Mouse (Mus musculus) forebrain, embryonic 14.5 days (tissue): ENCODE results near the gene Gm20388. TPM values are rescaled to one million over a fixed set of nuclear protein-coding genes. Genes with fewer than 3 reads are reported as not detected.
A peak's percentile ranks its signal among the peaks of the same experiment; 100 is the strongest.

Experiments used
- ATAC-seq: fragments of 200-750 bp; cut with Nextera tagmentation; 2 replicates; pipeline ENCODE4 v1.8.0; 2017; ENCODE audit warnings: mild to moderate bottlenecking, moderate library complexity
- DNase-seq: peaks from one replicate; pipeline ENCODE4 v3.0.0-alpha.2; 2015; ENCODE audit warnings: low spot score
- H3K27ac ChIP-seq: fragments of 300-500 bp; sonication (generic); 2 replicates; pipeline ENCODE4 v1.5.1; 2014; ENCODE audit warnings: low read depth, mild to moderate bottlenecking, control low read depth, low read length, moderate library complexity
- H3K27me3 ChIP-seq: fragments of 300-500 bp; sonication (generic); replicated peaks from 2 replicates; pipeline ENCODE4 v1.6.1; 2014; ENCODE audit warnings: low read length, control low read depth, mixed read lengths; ENCODE audit not compliant: control insufficient read depth, insufficient read depth
- H3K36me3 ChIP-seq: fragments of 300-500 bp; sonication (generic); 2 replicates; pipeline ENCODE4 v1.6.1; 2014; ENCODE audit warnings: low read length, control low read depth; ENCODE audit not compliant: control insufficient read depth, insufficient read depth
- H3K4me1 ChIP-seq: fragments of 300-500 bp; sonication (generic); 2 replicates; pipeline ENCODE4 v1.6.1; 2014; ENCODE audit warnings: antibody characterized with exemption, low read length, control low read depth; ENCODE audit not compliant: control insufficient read depth, insufficient read depth
- H3K4me2 ChIP-seq: fragments of 300-500 bp; sonication (generic); 2 replicates; pipeline ENCODE4 v1.6.1; 2014; ENCODE audit warnings: mild to moderate bottlenecking, control low read depth, low read length
- H3K4me3 ChIP-seq: fragments of 300-500 bp; sonication (generic); 2 replicates; pipeline ENCODE4 v1.5.1; 2014; ENCODE audit warnings: low read depth, low read length, control low read depth
- H3K9ac ChIP-seq: fragments of 300-500 bp; sonication (generic); 2 replicates; pipeline ENCODE4 v1.6.1; 2014; ENCODE audit warnings: mild to moderate bottlenecking, low read length, control low read depth, moderate library complexity
- H3K9me3 ChIP-seq: fragments of 300-500 bp; sonication (generic); replicated peaks from 2 replicates; pipeline ENCODE4 v1.6.1; 2016; ENCODE audit warnings: low read length, control low read depth, mixed read lengths; ENCODE audit not compliant: control insufficient read depth
- WGBS: fragments of 180-500 bp; shearing (Covaris S2); extraction: QIAGEN DNeasy Blood & Tissue Kit; methylation state at CpG from one replicate; pipeline ENCODE4 v1.1.7; 2014; 5-methylcytosine and 5-hydroxymethylcytosine counted together
- polyA plus RNA-seq: library from polyadenylated mRNA; unstranded; fragments of >200 nt; fragmentation: Nextera tagmentation; extraction: Ambion mirVana; gene quantifications from 2 replicates; pipeline ENCODE4 v1.2.1, GENCODE M21; 2014

Gm20388 gene
- polyA plus RNA-seq, 1 experiment from 2014 or later, result 7.4 TPM

- Histone ChIP-seq H3K4me3 (no peak overlapping the region), H3K4me1 (no peaks in the 10 kb centered on the region), H3K4me2 (no peak overlapping the region), H3K36me3 (no peaks in the 10 kb centered on the region), H3K9ac (no peak overlapping the region), H3K27me3 (no peaks in the 10 kb centered on the region), H3K9me3 (no peaks in the 10 kb centered on the region), H3K27ac (no peak overlapping the region)
- DNase-seq, result no peak
- 25% methylated on average over 1 of the region's 1 CpGs for WGBS
- no peak for ATAC-seq
These were observed 2145.5 kb downstream of the Gm20388 start for GRCm38 (mm10) chr8:122056113-122056512.

DNA sequence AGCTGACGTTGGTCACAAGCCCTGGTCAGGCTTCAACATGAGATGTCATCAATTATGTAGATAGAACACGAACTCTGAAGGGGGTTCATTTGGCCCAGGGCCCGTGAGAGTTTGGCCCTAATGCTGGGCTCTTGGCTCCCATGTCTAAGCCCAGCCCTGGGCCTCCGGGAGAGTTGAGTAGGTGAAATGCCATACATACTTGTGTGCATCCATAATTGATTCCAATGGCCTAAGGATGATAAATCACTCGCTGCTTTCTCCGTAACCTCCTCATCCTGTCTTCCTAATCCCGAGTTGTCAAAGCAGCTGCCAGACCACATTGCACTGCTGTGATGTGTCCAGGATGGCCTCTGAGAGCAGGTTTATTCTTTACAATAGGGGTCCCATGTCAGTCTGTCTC is 2146.2 kb downstream of the Gm20388 start:
- WGBS, result 90% methylated on average over 7 of the region's 7 CpGs
- Histone ChIP-seq H3K4me3 (no peak overlapping the region), H3K4me1 (no peaks in the 10 kb centered on the region), H3K36me3 (no peaks in the 10 kb centered on the region), H3K27ac (no peak overlapping the region), H3K9ac (no peak overlapping the region), H3K4me2 (no peak overlapping the region), H3K27me3 (no peaks in the 10 kb centered on the region), H3K9me3 (no peaks in the 10 kb centered on the region)
- DNase-seq, result no peak
- no peak for ATAC-seq

DNA sequence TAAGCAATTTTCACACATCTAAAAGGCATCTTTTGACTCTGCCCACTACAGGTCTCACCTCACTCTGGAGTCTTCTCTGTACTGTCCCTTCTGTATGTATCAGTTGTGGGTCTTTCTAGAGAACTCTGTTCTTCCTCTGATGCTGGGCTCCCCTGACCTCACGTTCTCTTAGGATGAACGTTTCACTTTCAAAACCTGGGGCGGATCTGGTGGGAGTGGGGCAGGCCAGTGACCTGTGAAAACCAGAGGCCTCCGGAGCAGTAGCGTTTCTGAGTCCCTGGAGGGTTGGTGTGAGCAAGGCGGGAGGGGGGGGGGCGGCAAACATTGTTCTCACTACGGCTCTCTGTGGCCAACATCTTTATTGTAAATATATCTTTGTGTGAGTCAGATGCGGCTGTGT is 2147.9 kb downstream of the Gm20388 start:
- Histone ChIP-seq H3K27me3 (no peaks in the 10 kb centered on the region), H3K9ac (no peak overlapping the region), H3K9me3 (no peaks in the 10 kb centered on the region), H3K36me3 (no peaks in the 10 kb centered on the region), H3K4me3 (no peak overlapping the region), H3K4me1 (no peaks in the 10 kb centered on the region), H3K27ac (no peak overlapping the region), H3K4me2 (no peak overlapping the region)
- no peak for ATAC-seq
- DNase-seq, result no peak
- 65% methylated on average over 9 of the region's 9 CpGs for WGBS

- 73% methylated on average over 8 of the region's 8 CpGs for WGBS
- no peaks in the 10 kb centered on the region for H3K27me3 ChIP-seq
- no peaks in the 10 kb centered on the region for H3K36me3 ChIP-seq
- no peaks in the 10 kb centered on the region for H3K9me3 ChIP-seq
- DNase-seq, result peak; percentile 16
- no peak overlapping the region for H3K9ac ChIP-seq
- no peak for ATAC-seq
- H3K4me1 ChIP-seq, result no peaks in the 10 kb centered on the region
- no peak overlapping the region for H3K27ac ChIP-seq
- H3K4me2 ChIP-seq, result no peak overlapping the region
- H3K4me3 ChIP-seq, result no peak overlapping the region
These were observed 2148.3 kb downstream of the Gm20388 start for GRCm38 (mm10) chr8:122058951-122059350.

DNA sequence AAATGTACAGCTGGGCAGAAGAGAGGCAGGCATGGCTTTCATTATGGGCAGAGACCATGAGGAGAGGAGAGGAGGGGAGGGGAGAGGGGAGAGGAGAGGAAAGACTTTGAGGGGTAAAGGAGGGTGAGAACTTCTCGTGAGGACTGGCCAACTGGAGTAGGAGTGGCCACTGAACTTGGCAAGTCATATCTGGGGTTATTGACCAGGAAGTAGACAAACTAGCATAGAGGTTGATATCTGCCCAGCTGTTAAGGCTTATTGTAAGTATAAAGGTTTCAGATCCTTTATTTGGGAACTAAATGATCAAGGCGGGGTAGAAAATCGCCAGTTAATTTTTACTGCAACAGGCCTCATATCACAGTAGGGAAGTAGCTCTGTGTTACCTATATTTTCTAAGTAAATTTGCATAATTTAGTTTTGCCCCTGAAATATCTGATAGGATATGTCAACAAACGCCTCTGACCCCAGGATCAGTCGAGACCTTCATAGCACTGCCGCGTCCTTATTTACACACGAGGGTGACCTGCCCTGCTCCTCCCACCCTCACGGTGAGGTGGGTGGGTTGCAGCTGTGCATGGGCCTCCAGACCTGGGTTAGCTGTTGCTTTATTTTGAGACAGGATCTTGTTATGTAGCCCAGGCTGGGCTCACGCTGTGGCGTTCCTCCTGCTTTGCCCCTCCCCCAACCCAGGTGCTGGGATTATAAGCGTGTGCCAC is 2152.0 kb downstream of the Gm20388 start:
- H3K4me2 ChIP-seq, result no peak overlapping the region
- no peak overlapping the region for H3K27ac ChIP-seq
- no peaks in the 10 kb centered on the region for H3K36me3 ChIP-seq
- H3K4me3 ChIP-seq, result no peak overlapping the region
- ATAC-seq, result no peak
- no peaks in the 10 kb centered on the region for H3K4me1 ChIP-seq
- no peak for DNase-seq
- no peaks in the 10 kb centered on the region for H3K27me3 ChIP-seq
- WGBS, result 85% methylated on average over 12 of the region's 12 CpGs
- H3K9ac ChIP-seq, result no peak overlapping the region
- no peaks in the 10 kb centered on the region for H3K9me3 ChIP-seq

- no peaks in the 10 kb centered on the region for H3K36me3 ChIP-seq
- H3K4me3 ChIP-seq, result no peak overlapping the region
- DNase-seq (no peak), ATAC-seq (no peak)
- no peak overlapping the region for H3K4me2 ChIP-seq
- no peak overlapping the region for H3K9ac ChIP-seq
- H3K27me3 ChIP-seq, result no peaks in the 10 kb centered on the region
- H3K27ac ChIP-seq, result no peak overlapping the region
- no peaks in the 10 kb centered on the region for H3K9me3 ChIP-seq
- H3K4me1 ChIP-seq, result no peaks in the 10 kb centered on the region
- WGBS, result 81% methylated on average over 7 of the region's 7 CpGs
These were observed 2153.7 kb downstream of the Gm20388 start for GRCm38 (mm10) chr8:122064353-122064752.

DNA sequence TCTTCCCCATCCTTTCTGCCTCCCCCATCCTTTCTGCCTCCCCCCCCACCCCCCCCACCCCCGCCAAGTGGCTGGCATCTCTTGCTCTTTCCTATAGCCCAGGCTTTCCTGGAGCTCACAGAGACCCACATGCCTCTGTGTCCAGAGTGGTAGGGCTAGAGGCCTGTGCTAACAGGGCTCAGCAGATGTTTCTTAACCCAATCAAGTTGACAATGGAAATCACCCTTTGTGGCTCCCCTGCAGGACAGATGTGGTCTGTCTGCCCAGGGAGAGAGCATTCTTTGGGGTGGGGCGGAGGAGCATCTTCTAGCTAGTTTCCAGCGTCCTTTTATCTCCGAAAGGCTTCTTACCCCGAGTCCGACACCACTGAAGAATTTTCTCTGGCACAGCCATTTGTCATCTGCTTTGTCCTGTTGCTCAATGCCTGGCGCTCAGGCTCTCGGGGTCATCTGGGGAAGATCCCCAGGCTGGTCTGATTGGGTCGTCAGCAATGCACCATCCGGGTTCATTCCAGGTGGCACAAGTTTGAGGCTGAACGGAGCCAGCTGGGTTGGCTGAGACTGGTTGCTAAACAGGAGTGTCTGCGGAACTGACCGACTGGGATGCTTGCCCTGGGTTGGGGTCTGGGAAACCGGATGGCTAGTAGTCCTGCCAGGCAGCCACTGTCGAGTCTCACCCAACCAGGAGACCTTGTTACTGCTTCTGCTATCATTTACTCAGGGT is 2157.3 kb downstream of the Gm20388 start:
- Histone ChIP-seq H3K9ac (no peak overlapping the region), H3K4me1 (no peaks in the 10 kb centered on the region), H3K27ac (no peak overlapping the region), H3K36me3 (no peaks in the 10 kb centered on the region), H3K27me3 (no peaks in the 10 kb centered on the region), H3K4me3 (no peak overlapping the region), H3K9me3 (no peaks in the 10 kb centered on the region), H3K4me2 (no peak overlapping the region)
- no peak for DNase-seq
- ATAC-seq, result no peak
- WGBS, result 78% methylated on average over 15 of the region's 15 CpGs

GRCm38 (mm10) chr8:122068609-122069008 is 2158.0 kb downstream of the Gm20388 start:
- Histone ChIP-seq H3K27ac (no peak overlapping the region), H3K4me2 (no peak overlapping the region), H3K36me3 (no peaks in the 10 kb centered on the region), H3K4me1 (no peaks in the 10 kb centered on the region), H3K27me3 (no peaks in the 10 kb centered on the region), H3K4me3 (no peak overlapping the region), H3K9ac (no peak overlapping the region), H3K9me3 (no peaks in the 10 kb centered on the region)
- WGBS, result 82% methylated on average over 13 of the region's 13 CpGs
- DNase-seq (no peak), ATAC-seq (no peak)

DNA sequence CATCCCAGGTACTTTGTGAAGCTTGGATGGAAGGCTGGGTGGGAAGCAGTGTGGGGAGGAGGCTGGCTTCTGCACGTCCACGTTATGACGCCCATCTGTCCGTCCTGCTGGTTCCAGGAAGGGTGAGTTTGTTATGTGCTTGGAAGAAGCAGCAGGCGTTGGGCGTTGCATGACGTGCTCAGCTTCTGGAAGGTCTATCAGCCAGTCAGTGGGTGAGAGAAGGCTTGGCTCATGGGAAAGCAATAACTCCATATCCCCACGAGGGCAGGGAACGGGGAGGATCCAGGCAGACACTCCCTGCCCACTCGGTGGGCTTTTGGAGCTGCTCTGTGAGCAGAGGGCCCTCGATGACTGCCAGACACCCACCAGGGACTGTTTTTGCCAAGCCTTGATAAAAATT is 2158.6 kb downstream of the Gm20388 start:
- DNase-seq (no peak), ATAC-seq (no peak)
- H3K4me1 ChIP-seq, result no peaks in the 10 kb centered on the region
- H3K36me3 ChIP-seq, result no peaks in the 10 kb centered on the region
- no peaks in the 10 kb centered on the region for H3K27me3 ChIP-seq
- H3K4me2 ChIP-seq, result no peak overlapping the region
- H3K9me3 ChIP-seq, result no peaks in the 10 kb centered on the region
- no peak overlapping the region for H3K9ac ChIP-seq
- WGBS, result 86% methylated on average over 11 of the region's 11 CpGs
- no peak overlapping the region for H3K4me3 ChIP-seq
- no peak overlapping the region for H3K27ac ChIP-seq
